Mouse (Mus musculus) WW6 (cell line): ENCODE data around the gene Mre11a.
A peak's percentile ranks its signal among the peaks of the same experiment; 100 is the strongest.

ENCODE experiments used
- DNase-seq: peaks from one replicate; pipeline ENCODE4 v3.0.0-alpha.2; 2013; ENCODE audit warnings: low read depth, low spot score

The Mre11a gene

DNA sequence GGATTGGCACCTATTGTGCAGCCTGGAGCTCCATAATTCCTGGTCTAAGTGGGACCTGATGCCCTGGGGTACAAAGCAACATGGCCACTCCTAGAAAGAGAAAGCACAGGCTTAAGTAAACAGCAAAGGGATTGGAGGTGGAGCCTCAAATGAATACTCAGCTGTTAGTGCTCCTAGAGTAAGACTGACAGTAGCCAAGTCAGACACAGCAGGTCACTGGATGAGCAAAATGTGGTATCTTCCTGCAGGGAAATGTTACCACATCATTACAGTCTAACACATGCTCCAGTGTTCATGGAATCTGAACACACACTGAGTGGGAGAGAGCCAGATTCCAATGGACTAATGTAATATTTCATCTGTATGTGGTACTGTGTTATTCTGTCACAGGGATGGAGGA is 36.9 kb downstream of the Mre11a start:
- DNase-seq, result no peak

GRCm38 (mm10) chr9:14824840-14825239 is 40.4 kb downstream of the Mre11a start:
- no peak for DNase-seq

DNA sequence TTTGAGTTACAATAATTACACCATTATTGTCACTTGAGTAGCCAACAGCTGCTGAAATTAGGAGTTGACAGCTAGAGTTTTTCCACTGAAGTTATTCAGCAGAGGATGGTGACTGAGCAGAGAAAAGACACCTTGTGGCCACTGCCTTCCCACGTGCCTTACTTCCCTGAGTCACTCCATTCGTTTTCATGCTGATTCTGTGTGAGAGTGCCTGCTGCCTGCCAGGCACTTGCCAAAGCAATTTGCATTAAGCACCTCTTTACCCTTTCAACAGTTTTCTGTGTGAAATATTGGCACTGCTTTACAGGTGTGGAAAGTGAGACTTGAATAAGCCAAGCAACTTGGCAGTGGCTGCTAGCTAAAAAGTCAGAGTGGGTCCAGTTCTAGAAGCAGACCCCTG is 43.4 kb downstream of the Mre11a start:
- DNase-seq, result no peak

GRCm38 (mm10) chr9:14832046-14832445 is 47.6 kb downstream of the Mre11a start:
- DNase-seq, result no peak

DNA sequence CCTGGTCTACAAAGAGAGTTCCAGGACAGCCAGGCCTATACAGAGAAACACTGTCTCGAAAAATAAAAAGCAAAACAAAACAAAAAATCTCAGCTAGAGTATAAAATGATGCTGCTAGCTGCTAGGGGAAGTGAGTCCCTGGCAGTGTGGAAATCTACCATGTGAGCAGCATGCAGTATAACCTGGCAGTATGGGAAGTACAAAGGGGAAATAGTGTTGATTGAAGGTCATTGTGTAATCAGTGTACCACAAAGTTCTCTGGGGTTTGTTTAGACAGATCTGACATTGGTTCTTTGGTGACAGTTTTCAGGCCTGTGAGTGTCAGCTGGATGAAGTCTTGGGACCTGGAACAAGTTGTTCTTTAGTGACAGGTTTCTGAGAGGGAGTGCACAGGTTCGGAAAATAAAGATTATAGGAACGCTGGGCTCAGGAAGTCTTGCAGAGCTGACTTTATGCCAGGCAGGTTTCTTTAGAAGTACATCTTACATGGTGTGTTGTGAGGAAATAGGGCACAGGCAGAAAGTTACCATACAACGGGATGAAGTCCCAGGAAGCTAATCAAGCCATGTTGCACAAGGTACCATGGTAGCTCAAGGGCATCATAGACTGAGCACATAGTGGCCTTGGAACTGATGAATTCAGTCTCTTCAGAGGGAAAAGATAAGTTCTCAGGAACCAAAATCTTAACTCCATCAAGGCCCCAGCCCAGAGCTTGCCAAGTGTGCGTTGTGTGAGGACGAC is 51.1 kb downstream of the Mre11a start:
- no peak for DNase-seq

DNA sequence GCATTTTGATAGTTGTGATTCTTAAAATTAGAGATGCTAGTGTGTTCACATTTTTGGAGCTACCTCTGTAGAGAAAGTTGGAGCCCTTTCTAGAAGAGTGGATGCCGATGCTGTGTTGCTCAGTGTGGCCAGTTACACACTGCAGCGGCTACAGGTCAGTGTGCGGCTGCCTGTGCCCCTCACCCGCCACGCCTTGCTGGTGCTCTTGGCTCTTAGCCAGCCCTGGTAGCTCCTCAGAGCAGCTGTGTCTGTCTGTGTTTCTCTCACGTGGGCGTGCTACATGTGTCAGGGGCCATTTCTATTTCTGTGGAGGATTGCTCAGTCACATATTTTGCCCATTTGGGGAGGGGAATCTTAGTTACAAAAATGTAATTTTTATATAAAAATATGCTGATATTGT is 55.1 kb downstream of the Mre11a start:
- no peak for DNase-seq

DNA sequence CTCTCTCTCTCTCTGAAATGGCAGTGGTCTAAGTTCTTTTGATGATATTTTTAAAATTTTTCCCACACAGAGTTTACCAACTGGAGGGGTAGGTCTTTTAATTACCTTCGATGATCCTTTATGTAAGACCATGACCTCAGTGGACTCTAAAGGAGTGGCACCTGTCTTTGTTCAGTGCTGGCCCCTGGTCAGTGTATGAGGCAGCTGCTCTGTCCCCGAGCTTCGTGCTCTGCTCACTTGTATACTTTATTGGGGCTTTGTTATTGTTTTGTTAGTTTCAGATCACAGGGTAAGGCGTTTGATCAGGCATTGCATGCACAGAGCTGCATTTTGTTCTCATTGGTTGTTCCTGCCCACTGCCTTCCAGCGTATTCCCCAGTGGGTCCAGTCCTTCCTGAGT is 55.5 kb downstream of the Mre11a start:
- DNase-seq, result no peak

DNA sequence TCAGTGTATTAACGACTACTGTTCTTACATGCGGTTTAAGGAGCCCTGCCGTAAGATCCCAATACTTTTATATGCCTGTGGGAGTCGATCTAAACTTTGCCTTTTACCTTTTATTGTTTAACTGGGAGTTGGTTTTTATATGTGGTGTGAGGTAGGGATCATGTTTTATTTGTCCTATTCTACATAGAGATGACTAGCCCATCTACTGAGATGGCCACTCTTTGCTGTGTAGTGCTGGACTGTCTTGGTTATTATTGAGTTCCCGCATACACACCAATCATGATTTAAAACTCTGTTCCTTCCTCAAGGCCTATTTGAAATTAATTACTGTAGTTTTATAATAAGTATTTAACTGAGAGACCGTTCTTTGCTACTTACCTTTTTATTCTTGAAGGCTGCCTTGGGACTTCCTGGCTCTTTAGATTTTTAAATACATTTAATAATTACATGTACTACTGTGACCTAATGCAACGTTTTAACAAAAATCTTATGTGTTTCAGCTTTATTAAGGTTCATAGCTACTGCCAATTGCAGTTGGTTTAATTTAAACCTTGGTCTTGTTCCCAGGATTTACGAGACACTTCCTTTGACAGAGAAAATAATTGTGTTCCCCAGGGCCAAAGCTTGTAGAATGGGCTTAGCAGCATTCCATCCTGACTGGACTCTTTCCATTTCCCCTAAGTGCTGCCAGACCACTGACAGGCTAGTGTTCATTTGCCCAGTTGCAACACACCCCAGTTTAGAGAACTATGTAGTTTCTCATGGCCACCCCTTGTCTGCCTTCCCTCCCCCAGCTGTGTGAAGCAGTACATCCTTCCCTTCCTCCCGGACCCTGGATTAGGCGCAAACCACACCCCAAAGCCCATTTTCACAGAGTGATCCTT is 57.7 kb downstream of the Mre11a start:
- DNase-seq, result no peak

- no peak for DNase-seq
Observed at GRCm38 (mm10) chr9:14843311-14843857, 58.9 kb downstream of the Mre11a start.

- no peak for DNase-seq
Observed at GRCm38 (mm10) chr9:14843901-14844300, 59.4 kb downstream of the Mre11a start.

DNA sequence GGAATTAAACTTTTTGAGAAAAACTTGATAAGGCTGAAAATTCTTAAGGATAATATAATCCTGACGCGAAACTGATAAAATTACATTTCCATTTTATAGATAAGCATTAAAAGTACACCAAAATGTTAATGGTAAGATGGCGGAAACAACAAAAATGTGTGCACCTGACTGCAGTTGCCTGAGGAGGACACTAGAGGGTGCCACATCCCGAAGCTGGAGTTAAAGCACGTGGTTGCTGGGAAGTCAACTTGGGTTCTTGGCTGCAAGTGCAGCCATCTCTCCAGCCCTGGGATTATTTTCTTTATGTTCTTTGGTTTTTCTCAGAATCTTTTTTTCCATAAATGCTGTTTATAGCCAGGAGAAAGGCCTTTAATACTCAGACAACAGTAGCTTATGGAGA is 62.0 kb downstream of the Mre11a start:
- DNase-seq, result peak; percentile 47

DNA sequence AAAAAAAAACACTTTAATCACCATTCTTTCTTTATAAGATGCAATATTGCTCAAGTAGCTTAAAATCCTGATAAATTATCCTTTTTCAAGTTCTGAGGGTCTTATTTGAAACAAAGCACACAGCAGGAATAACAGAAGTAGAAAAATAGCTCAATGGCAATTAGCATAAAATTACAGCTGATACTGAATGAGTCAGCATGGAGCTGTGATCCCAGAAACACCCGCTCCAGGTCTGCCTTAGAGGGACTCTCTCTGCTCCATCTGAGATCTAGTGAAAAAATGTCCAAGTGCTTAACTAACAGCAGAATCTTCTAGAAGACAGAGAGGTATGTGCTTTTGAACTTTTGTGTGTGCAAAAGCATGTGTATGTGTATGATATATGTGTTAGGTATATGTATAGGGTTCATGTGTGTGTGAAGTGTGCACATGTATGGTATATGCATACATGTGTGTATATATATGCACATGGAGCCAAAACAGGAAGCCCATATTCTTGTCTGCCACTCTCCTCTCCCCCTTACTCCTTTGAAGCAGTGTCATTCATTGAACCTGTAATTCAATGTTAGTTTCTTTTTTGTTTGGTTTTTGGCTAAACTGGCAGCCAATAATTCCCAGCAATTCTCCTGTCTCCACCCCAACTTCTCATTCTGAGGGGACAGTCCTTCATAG is 63.9 kb downstream of the Mre11a start:
- no peak for DNase-seq

GRCm38 (mm10) chr9:14854585-14854984 is 70.1 kb downstream of the Mre11a start:
- DNase-seq, result no peak

DNA sequence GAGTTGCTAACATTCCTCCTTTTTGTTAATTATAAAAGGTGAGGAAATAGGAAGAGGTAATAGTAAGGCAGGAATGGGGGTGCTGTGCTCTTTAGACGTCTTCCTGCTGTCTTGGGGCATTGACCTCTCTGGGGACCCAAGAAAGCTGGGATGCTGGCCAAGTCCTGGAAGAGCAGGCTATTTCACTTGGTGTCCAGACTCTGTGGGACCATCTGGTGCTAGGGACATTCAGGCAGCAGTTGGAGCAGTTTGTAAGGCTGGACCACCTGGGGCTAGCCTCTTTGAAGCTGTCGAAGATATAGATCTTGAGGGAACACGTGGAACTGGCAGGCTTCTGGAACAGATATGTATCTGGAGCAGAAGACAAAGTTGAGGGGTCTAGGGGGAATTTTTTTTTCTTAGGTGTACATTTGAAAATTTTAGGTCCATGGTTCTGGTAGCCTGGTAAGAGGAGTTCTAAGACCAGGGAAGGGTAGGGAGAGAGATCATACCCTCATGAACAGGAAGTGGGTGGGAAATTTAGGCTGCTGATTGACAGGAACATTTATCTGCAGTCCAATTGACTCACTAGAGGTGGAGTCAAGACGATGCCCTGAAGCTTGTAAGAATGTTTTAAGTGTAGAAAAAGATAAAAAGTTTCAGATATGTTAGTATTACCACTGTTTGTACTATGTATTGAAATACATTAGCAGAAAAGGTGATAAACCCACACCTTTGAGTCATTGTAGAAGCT is 72.6 kb downstream of the Mre11a start:
- DNase-seq, result no peak

- DNase-seq, result no peak
Observed at GRCm38 (mm10) chr9:14858170-14858706, 73.8 kb downstream of the Mre11a start.

DNA sequence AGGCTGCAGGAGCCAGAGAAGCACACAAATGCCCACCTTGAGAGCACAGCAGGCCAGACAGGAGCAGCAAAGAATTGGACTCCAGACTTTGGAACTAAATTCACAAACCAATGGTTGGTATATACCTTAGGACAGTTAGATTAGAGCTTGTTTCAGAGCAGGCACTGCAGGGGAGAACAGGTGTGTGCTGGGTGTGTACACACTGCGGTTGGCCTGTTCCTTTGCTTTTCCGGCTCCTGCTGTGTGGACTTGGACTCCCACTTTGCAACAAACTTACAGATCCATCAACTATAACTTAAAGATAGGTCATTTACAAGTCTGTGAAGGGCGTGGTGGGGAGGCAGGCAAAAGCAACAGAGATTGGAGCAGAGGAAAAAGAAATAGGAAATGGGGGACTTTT is 74.3 kb downstream of the Mre11a start:
- no peak for DNase-seq

DNA sequence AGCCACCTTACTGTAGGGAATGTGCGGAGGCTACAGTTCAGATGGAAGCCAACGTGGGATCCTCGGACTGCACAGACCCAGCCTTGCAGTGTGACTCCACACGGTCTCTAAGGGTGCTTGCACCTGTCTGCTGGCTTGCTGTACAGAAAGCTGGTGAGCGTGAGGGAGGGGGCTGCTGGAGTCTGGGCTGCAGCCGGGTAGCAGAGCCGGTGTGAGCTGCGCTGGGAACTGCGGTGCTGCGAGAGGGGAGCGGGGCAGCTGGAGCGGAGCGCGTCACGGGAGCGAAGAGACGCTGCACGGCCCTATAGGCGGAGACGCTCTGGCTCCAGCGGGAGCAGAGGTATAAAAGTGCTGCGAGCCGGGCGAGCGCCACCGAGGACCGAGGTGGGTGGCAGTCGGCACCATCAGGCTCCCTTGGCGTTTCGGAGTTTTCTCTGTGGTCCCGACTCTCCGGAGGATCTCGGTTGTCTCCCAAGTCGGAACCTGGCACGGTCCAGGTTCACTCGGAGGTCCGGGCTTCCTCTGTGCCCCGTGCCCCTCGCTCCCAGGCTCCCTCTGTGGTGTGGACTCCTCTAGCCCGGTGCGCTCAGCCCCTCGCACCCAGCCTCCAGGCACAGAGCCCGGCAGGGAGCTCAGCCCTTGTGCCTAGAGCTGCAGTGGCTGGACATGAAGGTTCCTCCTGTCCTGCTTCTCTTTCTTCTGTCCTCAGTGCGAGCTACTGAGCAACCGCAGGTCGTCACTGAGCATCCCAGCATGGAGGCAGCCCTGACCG is 75.6 kb downstream of the Mre11a start, which contains the start of gene Gpr83:
Gpr83 (plus strand) TSS at position 343 of the 772 bp plus-strand sequence.
- DNase-seq, result no peak

DNA sequence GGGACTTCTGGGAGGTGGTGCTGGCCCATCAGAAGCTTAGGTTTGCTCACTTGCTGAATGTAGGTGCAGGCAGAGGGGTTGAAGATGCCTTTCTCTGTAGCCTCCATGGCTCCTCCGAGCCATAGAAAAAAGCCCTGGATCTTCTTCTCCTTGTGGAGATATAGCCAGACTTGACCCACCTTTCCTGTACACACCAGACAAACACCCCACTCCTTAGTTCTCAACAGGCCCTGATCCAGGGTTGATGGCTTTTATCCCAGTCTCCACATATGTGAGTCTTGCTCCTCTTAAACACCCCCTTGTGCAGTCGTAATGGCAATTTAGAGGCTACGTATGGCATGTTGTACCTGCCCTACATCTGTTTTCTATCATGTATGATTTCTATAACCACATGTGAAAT is 78.7 kb downstream of the Mre11a start:
- no peak for DNase-seq

- DNase-seq, result no peak
Observed at GRCm38 (mm10) chr9:14864726-14865125, 80.3 kb downstream of the Mre11a start.

DNA sequence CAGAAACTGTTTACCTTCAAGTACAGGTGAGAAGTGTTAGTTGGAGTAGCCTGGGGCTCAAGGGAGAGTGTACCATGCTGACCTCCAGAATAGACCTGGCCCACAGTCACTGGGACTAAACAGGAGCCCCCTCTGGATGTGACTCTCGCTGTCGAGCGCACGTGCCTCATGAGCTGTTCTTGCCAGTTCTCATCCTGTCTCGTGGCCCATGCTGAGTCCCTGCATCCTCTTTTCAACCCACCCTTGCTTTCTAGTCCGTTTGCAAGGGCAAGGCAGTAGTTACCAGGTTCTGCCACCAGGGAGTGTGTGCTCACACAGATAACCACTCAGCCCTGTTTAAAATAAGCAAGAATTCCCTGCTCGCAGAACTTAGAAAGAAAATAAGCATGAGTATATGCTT is 82.5 kb downstream of the Mre11a start:
- DNase-seq, result no peak
